Mouse (Mus musculus): ENCODE data around the gene Yipf1. TPM values are rescaled to one million over a fixed set of nuclear protein-coding genes. Genes with fewer than 3 reads are reported as not detected.

The Yipf1 gene
- polyA plus RNA-seq, 1 experiment from 2014 or later: 61.4 TPM

- Histone ChIP-seq H3K27ac (replicated peaks) (no peak overlapping the region), H3K9me3 (no peaks in the 10 kb centered on the region), H3K36me3 (peaks cover 31% of the 10 kb centered on the region), H3K9ac (no peak overlapping the region), H3K4me3 (no peak overlapping the region), H3K4me2 (no peak overlapping the region), H3K4me1 (replicated peaks) (no peaks in the 10 kb centered on the region), H3K27me3 (no peaks in the 10 kb centered on the region)
- ATAC-seq (ENCODE audit: low FRiP score, low read depth): no peak
- 82% methylated on average over 8 of the region's 8 CpGs for WGBS
Observed at GRCm38 (mm10) chr4:107387465-107387864, 73.3 kb downstream of the Yipf1 start.

DNA sequence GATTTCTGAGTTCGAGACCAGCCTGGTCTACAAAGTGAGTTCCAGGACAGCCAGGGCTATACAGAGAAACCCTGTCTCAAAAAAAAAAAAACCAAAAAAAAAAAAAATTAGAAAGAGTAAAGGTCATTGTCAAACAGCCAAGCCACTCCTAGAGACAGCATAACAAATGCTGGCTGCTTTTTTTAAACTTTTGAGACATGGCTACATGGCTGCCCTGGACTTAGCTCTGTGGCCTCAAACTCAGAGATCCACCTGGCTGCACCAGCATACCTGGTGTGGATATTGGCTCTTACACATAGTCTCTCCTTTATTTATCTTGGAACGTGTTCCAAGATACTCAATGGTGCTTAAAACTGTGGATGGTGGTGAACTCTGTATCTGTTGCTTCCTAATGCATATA, 74.1 kb downstream of the Yipf1 start:
- ATAC-seq (ENCODE audit: low FRiP score, low read depth): no peak
- Histone ChIP-seq H3K27me3 (no peaks in the 10 kb centered on the region), H3K36me3 (peaks cover 34% of the 10 kb centered on the region), H3K9me3 (no peaks in the 10 kb centered on the region), H3K4me1 (replicated peaks) (no peaks in the 10 kb centered on the region), H3K9ac (no peak overlapping the region), H3K4me3 (no peak overlapping the region), H3K4me2 (no peak overlapping the region), H3K27ac (replicated peaks) (no peak overlapping the region)
- 92% methylated on average over 2 of the region's 2 CpGs for WGBS

DNA sequence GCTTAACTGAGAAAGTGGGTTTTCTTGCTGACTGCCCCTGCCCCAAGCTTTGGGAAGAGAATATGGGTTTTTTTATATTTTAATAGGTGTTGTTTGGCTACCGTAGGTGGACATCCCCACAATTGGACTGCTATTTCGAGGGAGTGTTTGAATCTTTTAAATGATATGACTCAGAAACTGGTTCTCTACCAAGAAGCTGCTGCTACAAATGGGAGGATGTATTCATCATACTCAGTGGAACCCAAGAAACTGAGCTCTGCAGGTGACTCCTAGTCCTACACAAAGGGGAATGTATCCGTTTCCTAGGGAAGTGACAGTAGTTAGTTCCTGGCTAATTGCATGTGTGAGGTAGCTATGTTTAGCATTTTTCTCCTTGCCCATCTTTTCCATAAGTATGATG, 75.2 kb downstream of the Yipf1 start:
- H3K9ac ChIP-seq: no peak overlapping the region
- H3K36me3 ChIP-seq: peaks cover 36% of the 10 kb centered on the region
- no peaks in the 10 kb centered on the region for H3K4me1 ChIP-seq (replicated peaks)
- H3K27ac ChIP-seq (replicated peaks): no peak overlapping the region
- no peak overlapping the region for H3K4me3 ChIP-seq
- no peaks in the 10 kb centered on the region for H3K27me3 ChIP-seq
- no peaks in the 10 kb centered on the region for H3K9me3 ChIP-seq
- ATAC-seq (ENCODE audit: low FRiP score, low read depth): no peak
- no peak overlapping the region for H3K4me2 ChIP-seq
- WGBS: 94% methylated on average over 3 of the region's 3 CpGs

GRCm38 (mm10) chr4:107393771-107394170, 79.6 kb downstream of the Yipf1 start:
- WGBS: 98% methylated on average over 2 of the region's 2 CpGs
- Histone ChIP-seq H3K4me3 (no peak overlapping the region), H3K4me1 (replicated peaks) (no peaks in the 10 kb centered on the region), H3K4me2 (no peak overlapping the region), H3K9me3 (no peaks in the 10 kb centered on the region), H3K36me3 (peaks cover 22% of the 10 kb centered on the region), H3K27me3 (no peaks in the 10 kb centered on the region), H3K9ac (no peak overlapping the region), H3K27ac (replicated peaks) (no peak overlapping the region)
- ATAC-seq (ENCODE audit: low FRiP score, low read depth): no peak

Other genes with a start within 250 kb of the Yipf1 start
- gene Mrpl37, start 247.5 kb upstream of the Yipf1 start, polyA plus RNA-seq (2015; fragmentation: Nextera tagmentation; extraction: Ambion mirVana): 83.6 and 85.2 TPM in 2 replicates
- 3.6 and 4.6 TPM in 2 replicates for gene Cyb5rl, start 247.4 kb upstream of the Yipf1 start, polyA plus RNA-seq (2015; fragmentation: Nextera tagmentation; extraction: Ambion mirVana)
- gene Cdcp2, start 217.5 kb upstream of the Yipf1 start, polyA plus RNA-seq (2015; fragmentation: Nextera tagmentation; extraction: Ambion mirVana): 0.16 TPM in 1 of 2 replicates, not detected in the other
- gene Tmem59, start 136.0 kb upstream of the Yipf1 start, polyA plus RNA-seq (2015; fragmentation: Nextera tagmentation; extraction: Ambion mirVana): 355 and 390 TPM in 2 replicates
- gene Tceanc2, start 135.2 kb upstream of the Yipf1 start, polyA plus RNA-seq (2015; fragmentation: Nextera tagmentation; extraction: Ambion mirVana): 16.6 and 37.6 TPM in 2 replicates
- not detected in 2 replicates for gene Ldlrad1, start 105.2 kb upstream of the Yipf1 start, polyA plus RNA-seq (2015; fragmentation: Nextera tagmentation; extraction: Ambion mirVana)
- 48.6 and 55.5 TPM in 2 replicates for gene Lrrc42, start 60.8 kb upstream of the Yipf1 start, polyA plus RNA-seq (2015; fragmentation: Nextera tagmentation; extraction: Ambion mirVana)
- gene Hspb11, start 60.8 kb upstream of the Yipf1 start, polyA plus RNA-seq (2015; fragmentation: Nextera tagmentation; extraction: Ambion mirVana): 34.8 and 37.3 TPM in 2 replicates
- not detected in 2 replicates for gene Dio1, start 7.2 kb upstream of the Yipf1 start, polyA plus RNA-seq (2015; fragmentation: Nextera tagmentation; extraction: Ambion mirVana)
- gene Ndc1, start 53.4 kb downstream of the Yipf1 start, polyA plus RNA-seq (2015; fragmentation: Nextera tagmentation; extraction: Ambion mirVana): 17.6 and 19.9 TPM in 2 replicates
- 3.3 and 4.2 TPM in 2 replicates for gene Glis1, start 120.2 kb downstream of the Yipf1 start, polyA plus RNA-seq (2015; fragmentation: Nextera tagmentation; extraction: Ambion mirVana)